In the genomic region with DNA sequence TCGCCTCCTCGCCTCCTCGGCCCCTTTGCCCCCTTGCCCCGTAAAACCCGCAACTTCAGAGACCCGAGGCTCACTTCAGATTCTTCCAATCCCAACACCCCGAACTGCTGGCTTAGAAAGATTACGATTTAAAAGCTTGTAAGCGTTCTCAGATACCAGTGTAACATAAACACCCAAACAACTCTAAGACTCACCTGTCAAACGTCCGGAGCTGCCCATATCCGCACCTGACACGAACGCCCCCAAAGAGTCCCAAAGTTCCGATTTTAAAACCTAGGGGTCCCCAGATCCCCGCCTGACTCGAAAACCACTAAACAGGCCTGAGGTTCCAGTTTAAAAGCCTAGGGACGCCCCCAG, we compare ENCODE assay signal across 8 mouse cellular contexts. TPM values are rescaled to one million over a fixed set of nuclear protein-coding genes. Genes with fewer than 3 reads are reported as not detected.
DNase-seq lines count a peak whose midpoint lies in the region; ATAC-seq and TF ChIP-seq lines count a peak whose summit lies in the region.

No protein-coding gene starts in this region.

- H3K27me3 ChIP-seq in embryonic facial prominence, embryonic 10.5 days (replicated peaks; ENCODE audit: low read depth, poor library complexity, severe bottlenecking) = 0 out of 2 replicates have a peak, but pooled peaks cover 5% of the 10 kb centered on the region
- H3K27me3 ChIP-seq in hindbrain, embryonic 14.5 days (ENCODE audit: control insufficient read depth, insufficient read depth, low read length) = no peaks in the 10 kb centered on the region
- no peaks in the 10 kb centered on the region for H3K27me3 ChIP-seq in midbrain, embryonic 14.5 days (ENCODE audit: control insufficient read depth, insufficient read depth, low read length)

- no peak for ATAC-seq in hindbrain, embryonic 14.5 days (ENCODE audit: low FRiP score)
- ATAC-seq in midbrain, embryonic 14.5 days (ENCODE audit: low FRiP score, low TSS enrichment) = no peak; the same call in 1 of the 2 replicates

- no peak for DNase-seq in left cerebral cortex, adult 2 months (ENCODE audit: extremely low spot score in 1 of 2, low spot score in 2 of 2)
- DNase-seq in left cerebral cortex, adult 18-20 months (ENCODE audit: low spot score in 2 of 2) = no peak
- no peak for DNase-seq in embryonic facial prominence, embryonic 10.5 days (ENCODE audit: low spot score)
- DNase-seq in hindbrain, embryonic 14.5 days (ENCODE audit: low spot score) = no peak
- no peak for DNase-seq in midbrain, embryonic 14.5 days
- no peak for DNase-seq in layer of hippocampus, postnatal 14 days (ENCODE audit: low spot score in 2 of 2)
- DNase-seq in cerebellum, adult 18-20 months = no peak
- no peak for DNase-seq in left cerebral cortex, adult 8-10 months (ENCODE audit: low spot score in 2 of 2)

- TF ChIP-seq CTCF in left cerebral cortex, adult 2 months (IDR thresholded peaks at IDR 0.05) = no peak

- peaks cover 10% of the 10 kb centered on the region for H3K36me3 ChIP-seq in embryonic facial prominence, embryonic 10.5 days (replicated peaks)
- 0 out of 2 replicates have a peak, but pooled peaks cover 2% of the 10 kb centered on the region for H3K36me3 ChIP-seq in hindbrain, embryonic 14.5 days (replicated peaks; ENCODE audit: control insufficient read depth, insufficient read depth)
- no peaks in the 10 kb centered on the region for H3K36me3 ChIP-seq in midbrain, embryonic 14.5 days (ENCODE audit: control insufficient read depth, insufficient read depth, low read length)

- WGBS in embryonic facial prominence, embryonic 10.5 days = under 1% methylated on average over 18 of the region's 18 CpGs
- under 1% methylated on average over 18 of the region's 18 CpGs for WGBS in hindbrain, embryonic 14.5 days
- WGBS in midbrain, embryonic 14.5 days = under 1% methylated on average over 18 of the region's 18 CpGs

- H3K9ac ChIP-seq in hindbrain, embryonic 14.5 days = peak overlapping the region; percentile 90
- H3K9ac ChIP-seq in midbrain, embryonic 14.5 days (replicated peaks; ENCODE audit: low read length) = peak overlapping the region; percentile 95

- intact Hi-C loops in left cerebral cortex, adult 2 months (cut with DNase I) = loop anchor here (1.0 kb wide), 1 partner anchor 58 kb away; no protein-coding TSS in a partner anchor

- H3K4me3 ChIP-seq in left cerebral cortex, adult 2 months = peak overlapping the region; percentile 97
- peak overlapping the region; percentile 91 for H3K4me3 ChIP-seq in embryonic facial prominence, embryonic 10.5 days
- H3K4me3 ChIP-seq in hindbrain, embryonic 14.5 days (replicated peaks; ENCODE audit: low read length) = peak overlapping the region; percentile 80
- H3K4me3 ChIP-seq in midbrain, embryonic 14.5 days (replicated peaks; ENCODE audit: low read depth, low read length) = peak overlapping the region; percentile 95

- H3K4me2 ChIP-seq in hindbrain, embryonic 14.5 days (replicated peaks) = peak overlapping the region; percentile 79
- H3K4me2 ChIP-seq in midbrain, embryonic 14.5 days (ENCODE audit: low read length) = peak overlapping the region; percentile 88

- H3K27ac ChIP-seq in left cerebral cortex, adult 2 months = no peak overlapping the region; the same call in 1 of the 2 replicates
- H3K27ac ChIP-seq in embryonic facial prominence, embryonic 10.5 days (replicated peaks) = no peak overlapping the region
- H3K27ac ChIP-seq in hindbrain, embryonic 14.5 days = no peak overlapping the region
- H3K27ac ChIP-seq in midbrain, embryonic 14.5 days (replicated peaks; ENCODE audit: low read depth, low read length) = no peak overlapping the region

- peaks cover 28% of the 10 kb centered on the region for H3K4me1 ChIP-seq in embryonic facial prominence, embryonic 10.5 days
- H3K4me1 ChIP-seq in hindbrain, embryonic 14.5 days (replicated peaks; ENCODE audit: control insufficient read depth, insufficient read depth, low read length) = peaks cover 25% of the 10 kb centered on the region
- H3K4me1 ChIP-seq in midbrain, embryonic 14.5 days (ENCODE audit: control insufficient read depth, insufficient read depth, low read length) = peaks cover 22% of the 10 kb centered on the region

- no peaks in the 10 kb centered on the region for H3K9me3 ChIP-seq in embryonic facial prominence, embryonic 10.5 days
- H3K9me3 ChIP-seq in hindbrain, embryonic 14.5 days (ENCODE audit: control insufficient read depth, low read length) = no peaks in the 10 kb centered on the region
- H3K9me3 ChIP-seq in midbrain, embryonic 14.5 days (ENCODE audit: control insufficient read depth, low read length) = no peaks in the 10 kb centered on the region

RNA-seq across cellular contexts. Expression of gene Insr, which starts 0.3 kb away (rescaled TPM):
- total RNA-seq in left cerebral cortex, adult 2 months (2021) = 10 to 100 TPM; 50.8 to 52.0 TPM
- 10 to 100 TPM; 41.3 to 41.5 TPM for total RNA-seq in left cerebral cortex, adult 18-20 months (2021)
- polyA plus RNA-seq in embryonic facial prominence, embryonic 10.5 days (2016; fragmentation: Nextera tagmentation; extraction: Ambion mirVana) = 24.3 and 26.1 TPM in 2 replicates
- 49.7 and 54.2 TPM in 2 replicates for polyA plus RNA-seq in hindbrain, embryonic 14.5 days (2014; fragmentation: Nextera tagmentation; extraction: Ambion mirVana)
- polyA plus RNA-seq in midbrain, embryonic 14.5 days (2014; fragmentation: Nextera tagmentation; extraction: Ambion mirVana) = 53.5 and 55.0 TPM in 2 replicates
- 10 to 100 TPM; 47.2 to 54.2 TPM for total RNA-seq in layer of hippocampus, postnatal 14 days (2021)
- total RNA-seq in left cerebral cortex, adult 8-10 months (2022) = 10 to 100 TPM; 45.9 to 54.0 (median 51.3) TPM
